Mouse (Mus musculus): ENCODE measurements around the gene Tsga13. TPM values are rescaled to one million over a fixed set of nuclear protein-coding genes. Genes with fewer than 3 reads are reported as not detected.

Gene Tsga13
- polyA plus RNA-seq, 1 experiment from 2014 or later, result 0.32 TPM

- H3K9me3 ChIP-seq (replicated peaks), result no peaks in the 10 kb centered on the region
- H3K4me3 ChIP-seq (replicated peaks), result peak overlapping the region; percentile 86
- 16% methylated on average over 8 of the region's 8 CpGs for WGBS
- peak overlapping the region; percentile 76 for H3K9ac ChIP-seq
- peaks cover 13% of the 10 kb centered on the region for H3K4me1 ChIP-seq
- H3K4me2 ChIP-seq, result peak overlapping the region; percentile 66
- H3K36me3 ChIP-seq, result no peaks in the 10 kb centered on the region
- no peak for ATAC-seq (replicated peaks; ENCODE audit: low FRiP score)
- H3K27ac ChIP-seq, result peak overlapping the region; percentile 99
- H3K27me3 ChIP-seq, result no peaks in the 10 kb centered on the region
These were observed 18.4 kb downstream of the Tsga13 start for GRCm38 (mm10) chr6:30896986-30897327.

DNA sequence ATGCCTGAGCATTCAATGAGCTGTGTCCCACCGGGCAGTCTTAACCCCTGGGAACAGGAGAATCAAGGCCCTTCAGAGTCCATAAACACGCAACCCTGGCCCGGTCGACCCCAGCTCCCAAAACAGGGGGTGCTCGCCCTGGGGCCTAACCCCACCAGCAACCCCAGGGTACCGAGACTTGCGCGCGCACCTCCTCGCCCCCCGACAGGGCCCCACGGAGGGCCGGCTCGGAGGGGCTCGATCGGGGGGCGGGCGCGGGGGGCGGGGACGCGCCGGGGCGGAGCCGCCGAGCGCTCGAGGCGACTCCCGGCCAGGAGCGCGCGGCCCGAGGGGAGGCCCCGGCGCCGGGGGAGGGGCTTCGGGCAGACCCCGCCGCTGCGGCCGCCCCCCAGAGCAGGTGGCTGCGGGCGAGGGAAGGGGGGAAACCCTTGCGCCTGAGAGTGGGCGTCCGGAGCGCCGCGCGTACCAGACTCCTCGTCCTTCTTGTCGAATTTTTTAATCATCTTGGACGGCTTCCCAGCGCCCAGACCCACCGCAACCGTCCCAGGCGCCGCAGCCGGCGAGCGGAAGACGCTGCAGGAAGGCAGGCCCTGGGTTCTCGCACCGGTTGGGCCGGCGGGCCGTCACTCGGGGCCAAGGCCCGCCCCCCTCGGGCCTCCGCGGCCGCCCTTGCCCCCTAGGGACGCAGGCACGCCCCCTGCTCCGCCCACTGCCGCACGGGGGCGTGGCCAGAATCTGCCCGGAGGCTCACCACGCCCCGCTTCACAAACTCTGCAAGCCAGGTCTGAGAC, 19.0 kb downstream of the Tsga13 start, which contains the start of gene Copg2:
Gene Copg2 (minus strand): TSS at position 600 of the 791 bp plus-strand sequence.
- Histone ChIP-seq H3K4me3 (replicated peaks) (peak within 1 kb of the TSS; percentile 86), H3K36me3 (no peaks in the 10 kb centered on the region), H3K27me3 (no peaks in the 10 kb centered on the region), H3K9ac (peak within 1 kb of the TSS; percentile 76), H3K27ac (peak within 1 kb of the TSS; percentile 99), H3K4me1 (peaks cover 13% of the 10 kb centered on the region), H3K9me3 (replicated peaks) (no peaks in the 10 kb centered on the region), H3K4me2 (peak within 1 kb of the TSS; percentile 66)
- WGBS, result under 1% methylated on average over 60 of the region's 83 CpGs
- ATAC-seq (replicated peaks; ENCODE audit: low FRiP score), result peak; percentile 98

DNA sequence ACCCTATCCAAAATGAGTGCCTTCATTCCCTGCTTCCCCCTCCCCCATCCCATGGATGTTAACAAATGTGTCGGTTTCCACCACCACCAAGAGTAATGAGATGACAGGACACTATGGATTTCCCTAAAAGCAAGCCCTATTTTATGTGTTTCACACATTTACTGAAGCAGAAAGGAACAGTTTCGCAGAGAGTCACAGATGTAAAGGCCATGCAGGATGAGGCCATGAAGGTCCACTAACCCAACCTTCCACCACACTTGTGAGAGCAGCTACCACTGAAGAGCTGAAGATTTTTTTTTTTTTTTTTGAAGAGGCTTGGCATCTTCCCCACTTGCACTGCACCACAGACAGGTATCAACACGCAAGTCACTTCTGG, 19.6 kb downstream of the Tsga13 start:
- H3K36me3 ChIP-seq, result no peaks in the 10 kb centered on the region
- peaks cover 13% of the 10 kb centered on the region for H3K4me1 ChIP-seq
- ATAC-seq (replicated peaks; ENCODE audit: low FRiP score), result no peak
- H3K27me3 ChIP-seq, result no peaks in the 10 kb centered on the region
- WGBS, result 11% methylated on average over 3 of the region's 3 CpGs
- H3K9me3 ChIP-seq (replicated peaks), result no peaks in the 10 kb centered on the region
- peak overlapping the region; percentile 76 for H3K9ac ChIP-seq
- peak overlapping the region; percentile 99 for H3K27ac ChIP-seq
- H3K4me2 ChIP-seq, result peak overlapping the region; percentile 66
- peak overlapping the region; percentile 86 for H3K4me3 ChIP-seq (replicated peaks)

- no peaks in the 10 kb centered on the region for H3K9me3 ChIP-seq (replicated peaks)
- WGBS, result 73% methylated on average over 4 of the region's 4 CpGs
- no peak for ATAC-seq (replicated peaks; ENCODE audit: low FRiP score)
- no peak overlapping the region for H3K4me2 ChIP-seq
- H3K4me1 ChIP-seq, result peaks cover 13% of the 10 kb centered on the region
- no peaks in the 10 kb centered on the region for H3K27me3 ChIP-seq
- no peak overlapping the region for H3K4me3 ChIP-seq (replicated peaks)
- no peak overlapping the region for H3K27ac ChIP-seq
- no peak overlapping the region for H3K9ac ChIP-seq
- peaks cover 16% of the 10 kb centered on the region for H3K36me3 ChIP-seq
These were observed 22.3 kb downstream of the Tsga13 start for GRCm38 (mm10) chr6:30893081-30893480.

- peaks cover 21% of the 10 kb centered on the region for H3K36me3 ChIP-seq
- H3K4me3 ChIP-seq (replicated peaks), result no peak overlapping the region
- no peak overlapping the region for H3K4me2 ChIP-seq
- H3K9me3 ChIP-seq (replicated peaks), result no peaks in the 10 kb centered on the region
- H3K27me3 ChIP-seq, result no peaks in the 10 kb centered on the region
- no peak for ATAC-seq (replicated peaks; ENCODE audit: low FRiP score)
- H3K9ac ChIP-seq, result no peak overlapping the region
- peaks cover 7% of the 10 kb centered on the region; the same call in 1 of the 2 replicates for H3K4me1 ChIP-seq
- H3K27ac ChIP-seq, result no peak overlapping the region
These were observed 23.6 kb downstream of the Tsga13 start for GRCm38 (mm10) chr6:30891761-30892160.

- Histone ChIP-seq H3K4me3 (replicated peaks) (no peak overlapping the region), H3K4me1 (no peaks in the 10 kb centered on the region), H3K9ac (no peak overlapping the region), H3K4me2 (no peak overlapping the region), H3K27ac (no peak overlapping the region), H3K36me3 (peaks cover 54% of the 10 kb centered on the region), H3K27me3 (no peaks in the 10 kb centered on the region), H3K9me3 (replicated peaks) (no peaks in the 10 kb centered on the region)
- no peak for ATAC-seq (replicated peaks; ENCODE audit: low FRiP score)
- WGBS, result 85% methylated on average over 3 of the region's 3 CpGs
These were observed 30.5 kb downstream of the Tsga13 start for GRCm38 (mm10) chr6:30884856-30885255.

DNA sequence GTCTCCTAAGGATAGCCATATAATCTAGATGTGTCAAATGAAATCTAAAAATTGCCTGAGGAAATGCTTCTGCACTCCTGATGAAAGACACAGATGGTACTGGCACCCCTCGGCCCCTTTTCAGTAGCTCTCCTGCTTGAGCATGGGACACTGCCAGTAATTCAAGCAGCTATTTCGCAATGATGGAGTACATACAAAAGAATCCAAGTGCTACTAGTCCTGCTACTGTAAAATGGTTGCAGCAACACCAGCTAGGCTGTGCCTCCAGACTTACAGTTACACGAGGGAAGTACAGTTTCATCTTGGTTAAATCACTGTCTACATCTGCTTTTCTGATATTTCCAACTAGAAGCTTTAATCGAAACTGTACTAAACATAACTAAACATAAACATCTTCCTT, 31.9 kb downstream of the Tsga13 start:
- Histone ChIP-seq H3K27ac (no peak overlapping the region), H3K9ac (no peak overlapping the region), H3K27me3 (no peaks in the 10 kb centered on the region), H3K9me3 (replicated peaks) (no peaks in the 10 kb centered on the region), H3K36me3 (peaks cover 50% of the 10 kb centered on the region; the same call in 1 of the 2 replicates), H3K4me1 (no peaks in the 10 kb centered on the region), H3K4me3 (replicated peaks) (no peak overlapping the region), H3K4me2 (no peak overlapping the region)
- 89% methylated on average over 4 of the region's 4 CpGs for WGBS
- ATAC-seq (replicated peaks; ENCODE audit: low FRiP score), result no peak

GRCm38 (mm10) chr6:30876661-30877060, 38.7 kb downstream of the Tsga13 start:
- Histone ChIP-seq H3K9ac (no peak overlapping the region), H3K36me3 (peaks cover 37% of the 10 kb centered on the region), H3K4me2 (no peak overlapping the region), H3K4me3 (replicated peaks) (no peak overlapping the region), H3K9me3 (replicated peaks) (0 out of 2 replicates have a peak, but pooled peaks cover 3% of the 10 kb centered on the region), H3K27ac (no peak overlapping the region), H3K4me1 (no peaks in the 10 kb centered on the region), H3K27me3 (no peaks in the 10 kb centered on the region)
- no peak for ATAC-seq (replicated peaks; ENCODE audit: low FRiP score)

DNA sequence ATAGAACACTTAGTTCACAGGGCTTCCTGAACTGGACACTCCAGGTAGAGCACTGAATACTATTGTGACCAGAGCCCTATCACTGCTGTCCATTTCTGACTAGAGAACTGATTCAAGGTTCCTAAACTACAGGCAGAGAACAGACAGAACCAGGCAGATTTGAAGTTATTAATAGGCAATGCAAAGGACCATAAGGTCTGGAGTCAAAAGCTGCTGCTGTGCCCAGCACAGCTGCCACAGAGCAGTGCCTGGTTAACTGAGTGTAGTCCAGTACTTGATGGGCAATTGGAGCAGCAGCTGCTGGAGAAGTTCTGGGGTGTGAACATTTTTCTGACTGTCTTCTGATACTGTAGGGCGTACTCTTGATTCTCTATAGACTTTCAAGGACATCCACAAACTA, 48.9 kb downstream of the Tsga13 start:
- no peak overlapping the region for H3K4me3 ChIP-seq (replicated peaks)
- 0 out of 2 replicates have a peak, but pooled peaks cover 3% of the 10 kb centered on the region for H3K36me3 ChIP-seq
- 88% methylated on average over 1 of the region's 1 CpGs for WGBS
- no peak overlapping the region for H3K4me2 ChIP-seq
- no peak overlapping the region for H3K27ac ChIP-seq
- no peak overlapping the region for H3K9ac ChIP-seq
- no peaks in the 10 kb centered on the region for H3K9me3 ChIP-seq (replicated peaks)
- H3K4me1 ChIP-seq, result no peaks in the 10 kb centered on the region
- H3K27me3 ChIP-seq, result no peaks in the 10 kb centered on the region
- no peak for ATAC-seq (replicated peaks; ENCODE audit: low FRiP score)

DNA sequence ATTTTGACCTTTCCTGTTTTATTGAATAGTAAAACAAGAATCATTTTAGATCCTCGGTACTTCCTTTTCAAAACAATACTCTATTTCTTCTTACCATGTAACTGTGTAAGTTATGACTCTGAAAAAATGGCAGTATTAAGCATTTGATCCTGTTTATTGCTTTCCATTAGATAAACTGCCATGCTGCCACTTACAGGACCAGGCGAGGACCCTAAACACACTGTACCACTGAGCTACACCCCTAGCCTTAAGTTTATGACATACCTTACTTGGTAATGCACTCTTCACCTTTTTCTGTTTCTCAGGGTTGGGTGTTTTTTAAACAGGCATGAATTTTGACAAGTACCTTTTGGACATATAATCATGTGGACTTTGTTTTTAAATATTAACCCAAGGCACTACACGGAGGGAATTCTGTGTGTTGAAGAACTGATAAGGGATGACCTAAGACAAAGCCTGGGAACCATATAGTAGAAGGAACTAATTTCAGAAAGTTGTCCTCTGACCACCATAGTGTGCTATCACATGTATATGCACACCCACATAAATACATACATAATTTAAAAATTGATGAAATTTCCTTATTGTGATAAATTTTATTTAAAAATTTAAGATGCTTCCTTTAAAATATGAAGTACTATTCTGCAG, 50.2 kb downstream of the Tsga13 start:
- ATAC-seq (replicated peaks; ENCODE audit: low FRiP score), result no peak
- Histone ChIP-seq H3K9me3 (replicated peaks) (no peaks in the 10 kb centered on the region), H3K4me3 (replicated peaks) (no peak overlapping the region), H3K4me2 (no peak overlapping the region), H3K4me1 (no peaks in the 10 kb centered on the region), H3K36me3 (0 out of 2 replicates have a peak, but pooled peaks cover 5% of the 10 kb centered on the region), H3K27ac (no peak overlapping the region), H3K9ac (no peak overlapping the region), H3K27me3 (no peaks in the 10 kb centered on the region)
- WGBS, result 58% methylated on average over 3 of the region's 3 CpGs

- 94% methylated on average over 7 of the region's 7 CpGs for WGBS
- no peak overlapping the region for H3K4me3 ChIP-seq (replicated peaks)
- no peak overlapping the region for H3K9ac ChIP-seq
- H3K4me2 ChIP-seq, result no peak overlapping the region
- no peaks in the 10 kb centered on the region for H3K27me3 ChIP-seq
- ATAC-seq (replicated peaks; ENCODE audit: low FRiP score), result no peak
- H3K36me3 ChIP-seq, result peaks cover 34% of the 10 kb centered on the region
- no peaks in the 10 kb centered on the region for H3K9me3 ChIP-seq (replicated peaks)
- no peak overlapping the region for H3K27ac ChIP-seq
- no peaks in the 10 kb centered on the region for H3K4me1 ChIP-seq
These were observed 59.4 kb downstream of the Tsga13 start for GRCm38 (mm10) chr6:30855956-30856355.

GRCm38 (mm10) chr6:30855205-30855604, 60.2 kb downstream of the Tsga13 start:
- H3K27ac ChIP-seq, result no peak overlapping the region
- no peak overlapping the region for H3K4me2 ChIP-seq
- no peaks in the 10 kb centered on the region for H3K9me3 ChIP-seq (replicated peaks)
- H3K4me3 ChIP-seq (replicated peaks), result no peak overlapping the region
- ATAC-seq (replicated peaks; ENCODE audit: low FRiP score), result no peak
- H3K9ac ChIP-seq, result no peak overlapping the region
- no peaks in the 10 kb centered on the region for H3K27me3 ChIP-seq
- WGBS, result 91% methylated on average over 2 of the region's 2 CpGs
- no peaks in the 10 kb centered on the region for H3K4me1 ChIP-seq
- peaks cover 29% of the 10 kb centered on the region for H3K36me3 ChIP-seq
